Mouse (Mus musculus) kidney, adult 2 months (tissue): ENCODE data around the gene Elk3.

ENCODE experiments used
- CTCF ChIP-seq: fragments of 200-500 bp; conservative IDR thresholded peaks from 2 replicates; pipeline ENCODE4 v1.5.1; 2011; ENCODE audit warnings: low read depth, mild to moderate bottlenecking, control low read depth, low read length, moderate library complexity, mixed read lengths; ENCODE audit not compliant: insufficient read depth, insufficient read length
- POLR2A ChIP-seq: fragments of 200-500 bp; IDR thresholded peaks from one replicate; pipeline ENCODE4 v1.6.1; 2011; ENCODE audit warnings: low read depth, low read length, control low read depth

DNA sequence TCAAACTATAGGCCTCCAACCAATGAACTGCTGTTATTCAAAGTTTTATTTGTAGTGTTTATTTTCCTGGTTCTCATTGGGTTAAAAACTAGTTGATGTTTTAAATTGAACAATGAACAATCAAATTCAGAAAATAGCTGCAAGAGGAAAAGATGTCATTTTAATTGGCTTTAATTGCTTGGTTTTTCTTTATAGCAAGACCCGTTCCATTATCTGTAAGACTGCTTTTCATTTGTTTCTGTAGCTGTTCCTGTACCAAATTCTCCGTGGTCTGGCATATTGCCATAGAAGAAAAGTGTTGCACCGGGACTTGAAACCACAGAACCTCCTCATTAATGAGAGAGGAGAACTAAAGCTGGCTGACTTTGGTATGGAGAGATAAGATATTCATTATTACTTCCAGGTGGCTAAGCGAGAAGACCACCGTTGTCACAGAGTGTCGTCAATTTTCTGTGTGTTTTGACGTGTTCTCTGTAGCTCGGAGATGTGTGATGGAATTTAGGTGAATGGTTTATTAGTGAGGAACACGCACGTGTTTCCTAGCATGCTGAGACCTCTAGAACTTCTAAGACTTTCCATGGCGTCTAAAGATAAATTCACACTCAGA, 82.4 kb downstream of the Elk3 start:
- no peak for TF ChIP-seq CTCF
- TF ChIP-seq POLR2A: no peak
